Mouse (Mus musculus): ENCODE results near the gene Sipa1l1.

Sipa1l1 gene

GRCm38 (mm10) chr12:82419027-82419426, 249.9 kb downstream of the Sipa1l1 start:
- in situ Hi-C loops (cut with MboI, MseI): no loop called here

GRCm38 (mm10) chr12:82424783-82425182, 255.7 kb downstream of the Sipa1l1 start:
- in situ Hi-C loops (cut with MboI, MseI): no loop called here

DNA sequence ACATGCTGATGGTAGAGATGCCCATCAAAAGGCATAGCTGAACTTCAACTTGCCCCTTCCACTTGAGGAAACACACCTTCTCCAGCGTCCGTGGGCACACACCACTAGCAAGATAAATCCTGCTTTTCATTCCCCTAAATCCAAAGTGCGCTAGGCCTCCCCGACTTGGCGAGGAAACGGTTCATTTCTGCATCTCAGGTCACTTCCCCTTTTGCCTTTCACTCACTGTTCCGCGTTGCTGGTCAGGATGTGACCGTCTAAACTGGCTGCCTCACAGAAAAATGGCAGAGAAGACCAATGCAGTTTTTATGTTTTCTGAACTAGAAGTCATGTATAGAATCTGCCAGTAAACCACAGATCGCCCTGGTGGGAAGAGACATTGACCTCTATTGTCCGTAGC, 256.7 kb downstream of the Sipa1l1 start:
- in situ Hi-C loops (cut with MboI, MseI): no loop called here

- in situ Hi-C loops (cut with MboI, MseI): no loop called here
Observed at GRCm38 (mm10) chr12:82427416-82427815, 258.3 kb downstream of the Sipa1l1 start.

- in situ Hi-C loops (cut with MboI, MseI): no loop called here
Observed at GRCm38 (mm10) chr12:82428466-82428865, 259.3 kb downstream of the Sipa1l1 start.

DNA sequence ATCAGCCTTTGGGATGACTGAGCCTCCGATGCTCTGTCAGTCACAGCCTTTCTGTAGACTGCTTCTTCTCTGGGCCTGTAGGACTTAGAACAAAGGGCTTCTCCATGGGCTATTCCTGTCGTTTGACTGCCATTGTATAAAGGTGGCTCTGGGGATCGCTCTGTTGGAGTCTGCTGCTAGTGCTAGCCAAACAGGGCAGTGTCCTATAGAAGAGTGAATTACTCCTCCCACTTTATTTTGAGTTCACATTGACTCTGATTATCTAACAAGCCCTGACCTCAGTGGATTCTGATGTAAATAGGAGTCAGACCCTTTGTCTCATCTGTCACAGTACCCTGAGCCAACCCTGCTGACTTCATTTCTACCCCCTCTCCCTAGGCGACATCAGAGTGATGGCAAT, 264.2 kb downstream of the Sipa1l1 start:
- in situ Hi-C loops (cut with MboI, MseI): no loop called here

DNA sequence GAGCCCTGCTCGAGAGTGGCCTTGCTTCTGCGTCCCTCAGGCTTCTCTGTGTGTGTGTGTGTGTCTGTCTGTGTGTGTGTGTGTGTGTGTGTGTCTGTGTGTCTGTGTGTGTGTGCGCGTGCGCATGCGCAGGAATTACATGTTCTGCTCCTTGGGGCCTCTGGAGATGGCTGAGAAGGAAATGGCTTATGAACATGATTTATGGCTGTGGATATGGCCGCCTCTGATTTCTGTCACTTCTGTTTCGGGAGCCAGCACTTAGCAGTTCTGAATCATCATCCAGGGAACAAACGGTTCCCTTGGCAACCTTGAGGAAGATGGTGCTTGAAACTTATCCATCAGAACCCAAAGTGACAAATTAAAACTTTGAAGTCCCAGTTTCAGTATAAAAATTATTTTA, 265.5 kb downstream of the Sipa1l1 start:
- in situ Hi-C loops (cut with MboI, MseI): no loop called here

- in situ Hi-C loops (cut with MboI, MseI): no loop called here
Observed at GRCm38 (mm10) chr12:82441479-82441878, 272.4 kb downstream of the Sipa1l1 start.

- in situ Hi-C loops (cut with MboI, MseI): no loop called here
Observed at GRCm38 (mm10) chr12:82446609-82447024, 277.5 kb downstream of the Sipa1l1 start.

DNA sequence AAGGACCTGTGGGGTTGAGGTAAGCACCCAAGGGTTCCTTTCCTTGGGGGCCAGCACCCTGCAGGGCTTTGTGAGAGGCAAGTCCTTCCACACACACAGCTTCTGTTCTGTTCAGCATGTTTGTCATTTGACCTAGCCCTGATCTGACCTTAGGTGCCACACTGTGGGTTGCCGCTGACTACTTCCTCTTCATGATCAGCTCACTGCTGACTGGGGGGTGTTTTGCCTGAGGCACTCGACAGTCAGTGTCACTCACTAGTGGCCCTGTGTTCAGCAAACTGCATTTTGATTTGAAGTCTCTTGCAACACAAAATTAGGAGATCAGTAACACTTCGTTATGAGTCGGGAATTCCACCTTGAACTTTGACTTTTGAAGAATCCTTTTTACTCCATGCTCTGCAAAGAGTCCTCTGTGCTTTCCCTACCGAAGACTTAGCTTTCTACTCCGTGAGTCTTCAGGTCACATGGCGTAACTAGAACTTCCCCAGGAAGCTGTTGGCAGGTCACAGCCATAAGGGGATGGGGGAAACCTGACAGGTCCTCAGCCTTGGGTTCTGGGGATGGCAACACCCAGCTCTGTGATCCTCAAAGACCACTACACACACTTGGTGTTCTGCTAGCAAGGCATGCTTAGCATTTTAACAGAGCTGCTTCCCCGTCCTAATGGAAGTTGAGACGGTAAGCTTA, 279.2 kb downstream of the Sipa1l1 start:
- in situ Hi-C loops (cut with MboI, MseI): no loop called here

- in situ Hi-C loops (cut with MboI, MseI): loop anchor here (25.0 kb wide), 1 partner anchor 440 kb away; no protein-coding TSS in a partner anchor
Observed at GRCm38 (mm10) chr12:82452428-82452827, 283.3 kb downstream of the Sipa1l1 start.

DNA sequence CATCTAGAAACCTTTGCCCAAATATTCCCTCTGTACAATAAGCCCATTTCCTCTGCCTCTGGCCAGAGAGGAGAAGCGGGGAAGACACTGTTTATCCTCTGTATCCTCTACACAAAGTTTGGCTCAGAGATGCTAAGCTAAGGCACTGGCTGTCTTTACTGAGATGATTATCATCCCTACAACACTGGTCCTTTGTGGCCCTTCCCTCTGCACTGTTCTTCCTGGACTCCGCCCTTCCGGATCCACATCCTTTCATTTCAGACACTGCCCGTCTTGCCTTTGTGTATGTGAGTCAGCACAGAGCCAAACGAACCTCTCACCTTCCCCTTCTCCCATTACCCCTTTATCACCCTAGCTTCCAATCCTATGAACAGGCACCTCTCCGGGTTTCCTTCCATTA, 285.3 kb downstream of the Sipa1l1 start:
- in situ Hi-C loops (cut with MboI, MseI): loop anchor here (25.0 kb wide), 1 partner anchor 442 kb away; no protein-coding TSS in a partner anchor

- in situ Hi-C loops (cut with MboI, MseI): loop anchor here (25.0 kb wide), 1 partner anchor 444 kb away; no protein-coding TSS in a partner anchor
Observed at GRCm38 (mm10) chr12:82455700-82456413, 286.7 kb downstream of the Sipa1l1 start.

DNA sequence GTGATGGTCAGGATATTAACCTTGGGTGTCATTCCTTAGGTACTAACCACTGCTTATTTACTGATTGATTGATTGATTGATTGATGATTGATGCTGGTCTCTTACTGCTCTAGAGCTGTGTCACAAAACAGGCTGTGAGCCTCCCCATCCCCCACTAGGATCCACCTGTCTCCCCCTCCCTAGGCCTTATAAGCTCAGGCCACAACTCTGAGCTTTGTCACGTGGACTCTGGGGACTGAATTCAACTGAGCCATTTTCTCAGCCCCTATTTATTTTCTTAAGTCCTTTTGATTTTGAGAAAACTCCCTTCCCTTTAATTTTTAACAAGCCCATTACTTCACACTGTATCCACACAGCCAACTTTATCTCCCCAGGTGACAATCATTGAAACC, 287.3 kb downstream of the Sipa1l1 start:
- in situ Hi-C loops (cut with MboI, MseI): loop anchor here (25.0 kb wide), 1 partner anchor 444 kb away; no protein-coding TSS in a partner anchor

- in situ Hi-C loops (cut with MboI, MseI): loop anchor here (25.0 kb wide), 1 partner anchor 445 kb away; no protein-coding TSS in a partner anchor
Observed at GRCm38 (mm10) chr12:82457609-82458008, 288.5 kb downstream of the Sipa1l1 start.

- in situ Hi-C loops (cut with MboI, MseI): loop anchor here (25.0 kb wide), 1 partner anchor 446 kb away; no protein-coding TSS in a partner anchor
Observed at GRCm38 (mm10) chr12:82458017-82458416, 288.9 kb downstream of the Sipa1l1 start.

DNA sequence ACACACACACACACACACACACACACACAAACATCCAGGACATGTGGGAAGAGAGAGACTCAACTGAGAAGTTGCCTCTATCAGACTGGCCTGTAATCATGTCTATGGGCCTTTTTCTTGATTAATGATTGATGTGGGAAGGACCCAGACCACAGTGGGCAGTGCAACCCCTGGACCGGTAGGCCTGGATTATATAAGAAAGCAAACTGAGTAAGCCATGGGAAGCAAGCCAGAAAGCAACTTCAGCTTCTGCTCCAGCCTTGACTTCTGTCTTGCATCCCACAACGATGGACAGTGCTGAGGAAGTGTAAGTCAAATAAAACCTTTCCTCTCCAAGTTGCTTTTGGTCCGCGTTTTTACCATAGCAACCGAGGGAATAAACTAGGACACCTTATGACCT, 298.1 kb downstream of the Sipa1l1 start:
- in situ Hi-C loops (cut with MboI, MseI): loop anchor here (25.0 kb wide), 1 partner anchor 455 kb away; no protein-coding TSS in a partner anchor

- in situ Hi-C loops (cut with MboI, MseI): loop anchor here (25.0 kb wide), 1 partner anchor 455 kb away; no protein-coding TSS in a partner anchor
Observed at GRCm38 (mm10) chr12:82467641-82468040, 298.5 kb downstream of the Sipa1l1 start.

- in situ Hi-C loops (cut with MboI, MseI): loop anchor here (25.0 kb wide), 1 partner anchor 456 kb away; no protein-coding TSS in a partner anchor
Observed at GRCm38 (mm10) chr12:82468416-82468815, 299.3 kb downstream of the Sipa1l1 start.

- in situ Hi-C loops (cut with MboI, MseI): loop anchor here (5.0 to 25.0 kb wide), 2 partner anchors 458 to 678 kb away; no protein-coding TSS in a partner anchor
Observed at GRCm38 (mm10) chr12:82469706-82470361, 300.7 kb downstream of the Sipa1l1 start.

DNA sequence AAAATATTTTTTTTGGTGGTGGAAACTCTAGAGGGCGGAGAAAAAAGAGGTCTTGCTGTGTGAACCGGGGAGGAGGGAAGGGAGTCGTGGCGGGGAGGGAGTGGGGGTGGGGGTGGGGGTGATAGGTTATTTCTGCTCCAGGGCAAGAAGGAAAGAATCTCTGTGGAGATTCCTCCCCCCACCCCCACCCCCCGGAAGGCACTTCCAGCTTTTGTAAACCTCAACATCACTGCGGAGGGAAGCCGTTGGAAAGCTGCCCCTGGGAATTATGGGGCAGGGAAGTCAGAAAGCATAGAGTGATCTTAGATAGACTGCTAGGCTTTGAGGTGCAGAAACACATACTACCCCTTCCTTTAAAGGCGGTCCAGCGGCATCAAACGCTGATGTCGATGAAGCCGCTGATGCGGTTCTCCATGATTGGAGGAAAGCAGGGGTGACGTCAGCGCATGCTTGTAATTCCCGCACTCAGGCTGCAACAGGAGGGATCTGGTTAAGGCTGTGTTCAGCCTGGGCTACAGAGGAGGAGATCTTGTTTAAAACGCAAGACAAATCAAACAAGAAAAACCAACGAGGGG, 301.3 kb downstream of the Sipa1l1 start:
- in situ Hi-C loops (cut with MboI, MseI): loop anchor here (5.0 to 25.0 kb wide), 2 partner anchors 458 to 678 kb away; no protein-coding TSS in a partner anchor
